Mouse (Mus musculus) embryonic fibroblast, embryonic 13.5 days (primary cell): ENCODE data around the gene Krt6a. TPM values are rescaled to one million over a fixed set of nuclear protein-coding genes. Genes with fewer than 3 reads are reported as not detected.

Source experiments
- H3K27ac ChIP-seq: 2 replicates; pipeline ENCODE4 v1.5.1; 2012; ENCODE audit warnings: low read length, control low read depth, inconsistent platforms; ENCODE audit not compliant: insufficient read depth
- H3K4me1 ChIP-seq: 2 replicates; pipeline ENCODE4 v1.6.1; 2011; ENCODE audit warnings: low read length; ENCODE audit not compliant: control insufficient read depth, insufficient read depth
- H3K4me3 ChIP-seq: 2 replicates; pipeline ENCODE4 v1.5.1; 2011; ENCODE audit warnings: mild to moderate bottlenecking, control low read depth, low read length; ENCODE audit not compliant: insufficient read depth
- CTCF ChIP-seq: IDR thresholded peaks from 2 replicates; pipeline ENCODE4 v1.5.1; 2011; ENCODE audit warnings: mild to moderate bottlenecking, control low read depth, low read length, moderate library complexity, borderline replicate concordance; ENCODE audit not compliant: insufficient read depth
- POLR2A ChIP-seq: IDR thresholded peaks from 2 replicates; pipeline ENCODE4 v1.6.1; 2011; ENCODE audit warnings: low read depth, mild to moderate bottlenecking, control low read depth, low read length, moderate library complexity
- polyA plus RNA-seq: library from polyadenylated mRNA; stranded (reverse); fragments of >200 nt; gene quantifications from 2 replicates; pipeline ENCODE4 v1.2.4, GENCODE M21; 2011; ENCODE audit warnings: low read depth; ENCODE audit not compliant: missing spikeins, insufficient read length

Krt6a gene
- polyA plus RNA-seq, 1 experiment = not detected

DNA sequence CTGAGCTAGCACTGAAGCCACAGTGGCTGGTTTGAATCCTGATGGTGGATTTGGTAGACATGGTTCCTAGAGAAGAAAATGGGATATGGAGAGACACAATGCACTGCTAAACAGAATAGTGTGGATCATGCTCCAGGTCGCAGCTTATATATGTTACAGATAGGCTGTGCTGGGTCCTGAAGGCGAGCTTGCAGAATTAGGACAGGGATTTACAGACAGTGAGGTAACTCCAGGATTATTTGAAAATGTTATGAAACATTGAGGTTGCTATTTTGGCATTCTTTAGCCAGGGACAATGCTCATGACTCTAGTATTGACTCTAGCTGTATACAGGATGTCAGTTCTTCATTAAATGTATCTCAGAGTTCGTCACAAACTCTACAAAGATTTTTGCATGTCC, 46.8 kb downstream of the Krt6a start, which contains the start of gene Gm5478:
Gm5478 (minus strand) TSS at position 101 of the 400 bp plus-strand sequence.
- no peaks in the 10 kb centered on the region for H3K4me1 ChIP-seq
- no peak within 1 kb of the TSS for H3K27ac ChIP-seq
- TF ChIP-seq CTCF = no peak
- no peak for TF ChIP-seq POLR2A
- no peak within 1 kb of the TSS for H3K4me3 ChIP-seq

Other genes starting within 250 kb of the Krt6a start
- not detected in 2 replicates for gene Krt88, start 246.6 kb downstream of the Krt6a start, polyA plus RNA-seq
- gene Krt81, start 230.6 kb downstream of the Krt6a start, polyA plus RNA-seq = not detected in 2 replicates
- not detected in 2 replicates for gene Krt86, start 220.8 kb downstream of the Krt6a start, polyA plus RNA-seq
- gene Krt83, start 202.8 kb downstream of the Krt6a start, polyA plus RNA-seq = not detected in 2 replicates
- not detected in 2 replicates for gene Gm49425, start 177.0 kb downstream of the Krt6a start, polyA plus RNA-seq
- not detected in 2 replicates for gene Krt84, start 161.5 kb downstream of the Krt6a start, polyA plus RNA-seq
- not detected in 2 replicates for gene Krt82, start 143.6 kb downstream of the Krt6a start, polyA plus RNA-seq
- gene Krt90, start 131.4 kb downstream of the Krt6a start, polyA plus RNA-seq = not detected in 2 replicates
- not detected in 2 replicates for gene Krt75, start 120.4 kb downstream of the Krt6a start, polyA plus RNA-seq
- not detected in 2 replicates for gene Gm5414, start 66.1 kb downstream of the Krt6a start, polyA plus RNA-seq
- gene Gm5478, start 46.9 kb downstream of the Krt6a start, polyA plus RNA-seq = not detected in 2 replicates
- gene Krt6b, start 14.0 kb downstream of the Krt6a start, polyA plus RNA-seq = not detected in 2 replicates
- gene Krt5, start 18.6 kb upstream of the Krt6a start, polyA plus RNA-seq = not detected in 2 replicates
- not detected in 2 replicates for gene Krt71, start 48.8 kb upstream of the Krt6a start, polyA plus RNA-seq
- not detected in 2 replicates for gene Krt72, start 92.2 kb upstream of the Krt6a start, polyA plus RNA-seq
- not detected in 2 replicates for gene Krt73, start 108.0 kb upstream of the Krt6a start, polyA plus RNA-seq
- not detected in 2 replicates for gene Krt2, start 123.9 kb upstream of the Krt6a start, polyA plus RNA-seq
- gene Krt1, start 156.5 kb upstream of the Krt6a start, polyA plus RNA-seq = not detected in 2 replicates
- not detected in 2 replicates for gene Krt77, start 175.4 kb upstream of the Krt6a start, polyA plus RNA-seq
- gene Krt76, start 198.6 kb upstream of the Krt6a start, polyA plus RNA-seq = not detected in 2 replicates
- gene Krt4, start 230.4 kb upstream of the Krt6a start, polyA plus RNA-seq = not detected in 2 replicates
- not detected in 2 replicates for gene Krt79, start 246.0 kb upstream of the Krt6a start, polyA plus RNA-seq